Mouse (Mus musculus): Measurements from ENCODE around the gene Crlf3. TPM values are rescaled to one million over a fixed set of nuclear protein-coding genes. Genes with fewer than 3 reads are reported as not detected.

Crlf3 gene
- total and polyA plus RNA-seq, 3 experiments: 106 to 152 (median 114) TPM

GRCm38 (mm10) chr11:80043419-80043817 lies 37.4 kb downstream of the Crlf3 start (continued):
- TF ChIP-seq MAFK (IDR thresholded peaks at IDR 0.05; ENCODE audit: insufficient replicate concordance, low read length) (no peak), USF1 (IDR thresholded peaks at IDR 0.05; ENCODE audit: low read depth, low read length) (no peak), ZNF384 (IDR thresholded peaks at IDR 0.05; ENCODE audit: low read depth, low read length) (no peak), PAX5 (IDR thresholded peaks at IDR 0.05; ENCODE audit: low read length) (no peak), CTCF (conservative IDR thresholded peaks at IDR 0.05 in 1 of 2, IDR thresholded peaks at IDR 0.05 in 1 of 2; ENCODE audit: low read depth in 2 of 2, low read length in 2 of 2) (peak in 1 of 2 experiments; percentile 42; a peak in 2 of 4 replicates), SMC3 (IDR thresholded peaks at IDR 0.05; ENCODE audit: low read depth, low read length) (0 out of 2 replicates have a peak, but pooled peaks have one; percentile 5), EP300 (IDR thresholded peaks at IDR 0.05; ENCODE audit: low read length) (peak; percentile 84), JUN (IDR thresholded peaks at IDR 0.05; ENCODE audit: insufficient read depth, low read depth, low read length) (no peak)

- Histone ChIP-seq H3K79me2 (replicated peaks; ENCODE audit: control insufficient read depth, extremely low read depth, insufficient read depth, poor library complexity, severe bottlenecking) (no peaks in the 10 kb centered on the region), H3K36me3 (replicated peaks in 1 of 2; ENCODE audit: control insufficient read depth in 1 of 2, insufficient read depth in 1 of 2, low read length in 1 of 2) (peaks cover 15 to 37% of the 10 kb centered on the region in 2 experiments), H3K4me1 (ENCODE audit: control insufficient read depth in 1 of 2, insufficient read depth in 2 of 2) (peaks cover 12 to 45% of the 10 kb centered on the region in 2 experiments), H3K9me3 (replicated peaks; ENCODE audit: low read length) (no peaks in the 10 kb centered on the region), H3K4me3 (replicated peaks in 1 of 3; ENCODE audit: low read depth in 2 of 3, low read length in 2 of 3, poor library complexity in 1 of 3) (peak overlapping the region in 2 of 3 experiments; percentile 18 to 23), H3K4me2 (ENCODE audit: insufficient read depth, low read depth, poor library complexity, severe bottlenecking) (peak overlapping the region; percentile 89), H3K27ac (ENCODE audit: insufficient read depth, low read depth) (peak overlapping the region; percentile 81), H3K9ac (ENCODE audit: insufficient read depth, low read depth) (peak overlapping the region; percentile 27; the same call in 1 of the 2 replicates), H3K27me3 (replicated peaks) (no peaks in the 10 kb centered on the region)
- in situ Hi-C loops (cut with MboI; ENCODE audit: low pct_ligation_motif_present, low pct_unique_long_range_greater_than_20kb, low sequenced_read_pairs) (loop anchor here (5.0 kb wide), 2 partner anchors 39 to 99 kb away; partner anchors contain the start of genes Crlf3 and Tefm), dilution Hi-C loops (cut with MboI; ENCODE audit: extremely low pct_ligation_motif_present, extremely low pct_unique_long_range_greater_than_20kb, low sequenced_read_pairs) (no loop called here)
- TF ChIP-seq IRF4 (IDR thresholded peaks at IDR 0.05; ENCODE audit: low read depth, low read length) (peak; percentile 50; the same call in 1 of the 2 replicates), CTCF (conservative IDR thresholded peaks at IDR 0.05 in 1 of 2, IDR thresholded peaks at IDR 0.05 in 1 of 2; ENCODE audit: low read depth in 2 of 2, low read length in 2 of 2) (peak; percentile 65 to 94; a peak in 3 of 4 replicates), MYC (IDR thresholded peaks at IDR 0.05; ENCODE audit: low read depth, low read length) (peak; percentile 54), ZKSCAN1 (IDR thresholded peaks at IDR 0.05; ENCODE audit: borderline replicate concordance, low read depth, low read length) (no peak), CHD2 (IDR thresholded peaks at IDR 0.05; ENCODE audit: low read length) (no peak), ELF1 (IDR thresholded peaks at IDR 0.05; ENCODE audit: low read depth, low read length) (no peak), MAX (IDR thresholded peaks at IDR 0.05; ENCODE audit: low read length) (0 out of 2 replicates have a peak, but pooled peaks have one; percentile 5), SMC3 (IDR thresholded peaks at IDR 0.05; ENCODE audit: low read depth, low read length) (peak; percentile 73), EP300 (IDR thresholded peaks at IDR 0.05; ENCODE audit: low read length) (no peak), HCFC1 (IDR thresholded peaks at IDR 0.05; ENCODE audit: low read depth, low read length) (no peak), POLR2AphosphoS2 (IDR thresholded peaks at IDR 0.05; ENCODE audit: low read depth, low read length) (peak; percentile 19; the same call in 1 of the 2 replicates), MAZ (IDR thresholded peaks at IDR 0.05; ENCODE audit: low read depth, low read length) (0 out of 2 replicates have a peak, but pooled peaks have one; percentile 54), SIN3A (IDR thresholded peaks at IDR 0.05; ENCODE audit: low read length) (peak; percentile 87), POLR2A (IDR thresholded peaks at IDR 0.05; ENCODE audit: low read depth, low read length) (no peak; the same call in 1 of the 2 replicates), MXI1 (IDR thresholded peaks at IDR 0.05; ENCODE audit: low read depth, low read length) (peak; percentile 22; the same call in 1 of the 2 replicates), BHLHE40 (IDR thresholded peaks at IDR 0.05; ENCODE audit: low read depth, low read length) (peak; percentile 49), KAT2A (IDR thresholded peaks at IDR 0.05; ENCODE audit: insufficient replicate concordance, low read length) (no peak), CHD1 (IDR thresholded peaks at IDR 0.05; ENCODE audit: low read depth, low read length) (peak; percentile 89; the same call in 1 of the 2 replicates), ZNF384 (IDR thresholded peaks at IDR 0.05; ENCODE audit: low read depth, low read length) (peak; percentile 57), RCOR1 (conservative IDR thresholded peaks at IDR 0.05; ENCODE audit: low read depth, low read length) (no peak), E2F4 (IDR thresholded peaks at IDR 0.05; ENCODE audit: insufficient replicate concordance, low read depth, low read length) (no peak), USF2 (conservative IDR thresholded peaks at IDR 0.05; ENCODE audit: low read depth, low read length) (no peak), PAX5 (IDR thresholded peaks at IDR 0.05; ENCODE audit: low read length) (no peak), TBP (conservative IDR thresholded peaks at IDR 0.05; ENCODE audit: low read depth, low read length) (no peak), UBTF (IDR thresholded peaks at IDR 0.05; ENCODE audit: low read depth, low read length) (no peak), RAD21 (IDR thresholded peaks at IDR 0.05; ENCODE audit: low read depth, low read length) (peak; percentile 92), ZC3H11A (IDR thresholded peaks at IDR 0.05; ENCODE audit: low read depth, low read length) (peak; percentile 37), JUND (conservative IDR thresholded peaks at IDR 0.05; ENCODE audit: low read depth, low read length) (0 out of 2 replicates have a peak, but pooled peaks have one; percentile 31), MEF2A (IDR thresholded peaks at IDR 0.05; ENCODE audit: borderline replicate concordance, low read depth, low read length) (no peak), NRF1 (IDR thresholded peaks at IDR 0.05; ENCODE audit: low read depth, low read length) (no peak; the same call in 1 of the 2 replicates)
- peak; percentile 85 for DNase-seq (ENCODE audit: extremely low read depth)
These were observed 38.0 kb downstream of the Crlf3 start for GRCm38 (mm10) chr11:80042615-80043418.

Data from CH12.LX (cell line).